Mouse (Mus musculus): ENCODE data around the gene Gm13285. TPM values are rescaled to one million over a fixed set of nuclear protein-coding genes. Genes with fewer than 3 reads are reported as not detected.
"Not testable (repeated sequence)": the region's sequence is repeated elsewhere in the genome, so short reads cannot be mapped to it uniquely, and the experiment has no call there.

Gene Gm13285
- polyA plus RNA-seq, 1 experiment from 2014 or later = 0.34 TPM

DNA sequence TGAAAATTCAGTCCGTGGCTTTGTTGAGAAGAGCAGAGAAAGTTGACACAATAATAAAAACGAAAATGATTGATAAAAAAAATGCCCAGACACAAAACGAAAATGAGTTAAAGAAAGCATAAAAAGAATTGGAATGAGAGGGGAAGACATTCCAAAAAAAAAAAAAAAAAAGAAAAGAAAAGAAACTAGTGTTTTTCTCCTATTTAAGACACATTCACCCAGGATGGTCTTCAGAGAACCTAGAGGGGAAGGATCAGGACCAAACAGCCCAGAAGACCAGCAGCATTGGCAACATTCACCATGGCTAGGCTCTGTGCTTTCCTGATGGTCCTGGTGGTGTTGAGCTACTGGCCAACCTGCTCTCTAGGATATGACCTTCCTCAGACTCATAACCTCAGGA lies 16.5 kb downstream of the Gm13285 start, which contains the start of gene Ifna7:
TSS of gene Ifna7 (plus strand) at position 301 of the 400 bp plus-strand sequence.
- H3K9me3 ChIP-seq = no peaks in the 10 kb centered on the region
- H3K36me3 ChIP-seq = no peaks in the 10 kb centered on the region
- no peak for DNase-seq (ENCODE audit: low spot score)
- H3K27me3 ChIP-seq (ENCODE audit: insufficient read depth, poor library complexity, severe bottlenecking) = no peaks in the 10 kb centered on the region
- H3K4me3 ChIP-seq = no peak within 1 kb of the TSS
- no peaks in the 10 kb centered on the region for H3K4me1 ChIP-seq
- whole genome bisulfite sequencing = 58% methylated on average over 3 of the region's 3 CpGs
- no peak within 1 kb of the TSS for H3K27ac ChIP-seq

DNA sequence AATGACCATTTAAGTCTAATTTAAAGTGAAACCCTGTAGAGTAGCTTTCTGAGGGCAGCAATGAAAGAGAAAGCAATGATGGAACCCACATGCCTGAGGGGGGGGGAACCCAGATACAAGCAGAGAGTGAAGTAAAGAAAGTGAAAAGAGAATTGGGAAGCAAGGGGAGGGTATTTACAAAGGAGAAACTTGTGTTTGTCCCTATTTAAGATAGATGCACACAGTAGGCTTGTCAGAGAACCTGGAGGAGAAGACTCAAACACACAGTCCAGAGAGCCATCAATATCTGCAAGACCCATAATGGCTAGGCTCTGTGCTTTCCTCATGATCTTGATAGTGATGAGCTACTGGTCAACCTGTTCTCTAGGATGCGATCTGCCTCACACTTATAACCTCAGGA lies 20.2 kb downstream of the Gm13285 start, which contains the start of gene Ifna11:
TSS of gene Ifna11 (plus strand) at position 301 of the 400 bp plus-strand sequence.
- no peak for DNase-seq (ENCODE audit: low spot score)
- H3K27ac ChIP-seq = no peak within 1 kb of the TSS
- no peaks in the 10 kb centered on the region for H3K4me1 ChIP-seq
- no peaks in the 10 kb centered on the region for H3K36me3 ChIP-seq
- no peaks in the 10 kb centered on the region for H3K9me3 ChIP-seq
- H3K27me3 ChIP-seq (ENCODE audit: insufficient read depth, poor library complexity, severe bottlenecking) = no peaks in the 10 kb centered on the region
- WGBS = 64% methylated on average over 1 of the region's 1 CpGs
- H3K4me3 ChIP-seq = no peak within 1 kb of the TSS

DNA sequence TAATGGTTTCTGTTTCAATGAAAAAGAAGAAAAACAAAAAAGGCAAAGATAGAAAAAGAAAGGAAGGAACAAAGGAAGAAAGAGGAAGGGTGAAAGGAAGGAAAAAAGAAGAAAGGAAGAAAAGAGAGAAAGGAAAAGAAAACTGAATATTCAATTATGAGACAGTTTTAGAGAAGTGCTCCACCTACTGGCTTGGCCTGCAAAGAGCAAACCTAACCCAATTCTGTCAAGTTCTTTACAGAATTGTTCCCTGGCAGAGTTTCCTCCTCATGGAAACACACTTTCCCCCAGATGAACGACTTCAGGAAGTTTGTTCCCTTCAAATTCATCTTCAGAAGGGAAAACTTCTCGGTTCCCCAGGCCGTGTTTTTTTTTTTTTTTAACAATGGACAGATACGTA lies 23.5 kb downstream of the Gm13285 start:
- Histone ChIP-seq H3K4me1 (no peaks in the 10 kb centered on the region), H3K4me3 (no peak overlapping the region), H3K27ac (no peak overlapping the region), H3K9me3 (no peaks in the 10 kb centered on the region), H3K27me3 (ENCODE audit: insufficient read depth, poor library complexity, severe bottlenecking) (no peaks in the 10 kb centered on the region), H3K36me3 (no peaks in the 10 kb centered on the region)
- no peak for DNase-seq (ENCODE audit: low spot score)
- WGBS = 26% methylated on average over 4 of the region's 4 CpGs

DNA sequence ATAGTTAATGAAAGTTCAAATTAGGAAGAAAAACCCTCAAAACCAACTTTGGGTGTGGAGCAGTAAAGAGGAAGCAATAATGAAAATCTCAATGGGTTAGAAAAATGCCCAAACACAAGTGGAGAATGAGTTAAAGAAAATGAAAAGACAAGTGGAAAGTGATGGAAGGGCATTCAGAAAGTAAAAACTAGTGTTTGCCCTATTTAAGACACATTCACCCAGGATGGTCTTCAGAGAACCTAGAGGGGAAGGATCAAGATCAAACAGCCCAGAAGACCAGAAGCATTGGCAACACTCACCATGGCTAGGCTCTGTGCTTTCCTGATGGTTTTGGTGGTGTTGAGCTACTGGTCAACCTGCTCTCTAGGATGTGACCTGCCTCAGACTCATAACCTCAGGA lies 27.7 kb downstream of the Gm13285 start, which contains the start of gene Ifna6:
TSS of gene Ifna6 (plus strand) at position 301 of the 400 bp plus-strand sequence.
- H3K27ac ChIP-seq; H3K4me1 ChIP-seq; DNase-seq (ENCODE audit: low spot score); H3K36me3 ChIP-seq; H3K27me3 ChIP-seq (ENCODE audit: insufficient read depth, poor library complexity, severe bottlenecking); H3K4me3 ChIP-seq; H3K9me3 ChIP-seq: not testable (repeated sequence)

DNA sequence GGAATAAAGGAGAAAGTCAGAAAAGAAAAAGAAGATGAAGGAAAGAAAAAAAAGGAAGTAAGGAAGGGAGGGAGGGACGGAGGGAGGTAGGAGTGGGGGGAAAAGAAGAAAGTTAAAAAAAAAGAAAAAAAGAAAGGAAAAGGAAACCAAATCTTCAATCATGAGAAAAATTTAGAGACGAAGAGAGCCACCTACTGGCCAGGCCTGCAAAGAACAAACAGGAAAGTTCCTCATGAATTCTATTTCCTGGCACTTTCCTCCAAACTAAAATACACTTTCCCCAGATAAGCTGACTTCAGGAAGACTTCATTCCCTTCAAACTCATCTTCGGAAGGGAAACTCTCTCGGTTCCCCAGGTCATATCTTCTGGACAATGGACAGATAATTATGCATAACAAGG lies 31.1 kb downstream of the Gm13285 start:
- Histone ChIP-seq H3K9me3 (no peaks in the 10 kb centered on the region), H3K27ac (no peak overlapping the region), H3K4me3 (no peak overlapping the region), H3K4me1 (no peaks in the 10 kb centered on the region), H3K27me3 (ENCODE audit: insufficient read depth, poor library complexity, severe bottlenecking) (no peaks in the 10 kb centered on the region), H3K36me3 (no peaks in the 10 kb centered on the region)
- no peak for DNase-seq (ENCODE audit: low spot score)
- 15% methylated on average over 4 of the region's 4 CpGs for WGBS

DNA sequence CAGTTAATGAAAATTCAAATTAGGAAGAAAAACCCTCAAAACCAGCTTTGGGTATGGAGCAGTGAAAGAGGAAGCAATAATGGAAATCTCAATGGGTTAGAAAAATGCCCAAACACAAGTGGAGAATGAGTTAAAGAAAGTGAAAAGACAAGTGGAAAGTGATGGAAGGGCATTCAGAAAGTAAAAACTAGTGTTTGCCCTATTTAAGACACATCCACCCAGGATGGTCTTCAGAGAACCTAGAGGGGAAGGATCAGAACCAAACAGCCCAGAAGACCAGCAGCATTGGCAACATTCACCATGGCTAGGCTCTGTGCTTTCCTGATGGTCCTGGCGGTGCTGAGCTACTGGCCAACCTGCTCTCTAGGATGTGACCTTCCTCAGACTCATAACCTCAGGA lies 35.8 kb downstream of the Gm13285 start, which contains the start of gene Ifna5:
TSS of gene Ifna5 (plus strand) at position 301 of the 400 bp plus-strand sequence.
- H3K36me3 ChIP-seq; DNase-seq (ENCODE audit: low spot score); H3K9me3 ChIP-seq; H3K27ac ChIP-seq; H3K27me3 ChIP-seq (ENCODE audit: insufficient read depth, poor library complexity, severe bottlenecking); H3K4me3 ChIP-seq; H3K4me1 ChIP-seq: not testable (repeated sequence)
- 81% methylated on average over 1 of the region's 1 CpGs for WGBS

- no peaks in the 10 kb centered on the region for H3K27me3 ChIP-seq (ENCODE audit: insufficient read depth, poor library complexity, severe bottlenecking)
- DNase-seq (ENCODE audit: low spot score) = no peak
- H3K36me3 ChIP-seq = no peaks in the 10 kb centered on the region
- H3K4me1 ChIP-seq = no peaks in the 10 kb centered on the region
- H3K9me3 ChIP-seq = no peaks in the 10 kb centered on the region
- H3K27ac ChIP-seq = no peak overlapping the region
- 42% methylated on average over 3 of the region's 3 CpGs for WGBS
- no peak overlapping the region for H3K4me3 ChIP-seq
Observed at GRCm38 (mm10) chr4:88838828-88839227, 39.4 kb downstream of the Gm13285 start.

DNA sequence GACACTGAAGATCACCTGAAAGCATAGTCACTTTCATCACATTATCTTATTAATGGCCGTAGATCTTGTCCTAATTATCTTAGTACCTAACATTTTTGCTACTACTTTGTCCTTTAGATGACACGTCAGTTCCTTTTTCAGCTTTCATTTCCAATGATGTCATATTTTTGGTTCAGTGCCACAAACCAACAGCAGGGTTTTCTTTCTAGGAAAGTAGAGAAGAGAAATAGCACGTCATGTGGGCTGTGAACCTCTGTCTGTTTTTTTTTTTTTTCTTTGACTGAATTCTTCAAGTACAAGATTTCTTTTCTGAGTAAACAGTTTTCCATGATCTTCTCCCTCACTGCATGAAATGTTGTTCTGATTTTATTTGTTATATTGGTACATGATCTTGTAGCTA lies 40.6 kb downstream of the Gm13285 start:
- no peak for DNase-seq (ENCODE audit: low spot score)
- Histone ChIP-seq H3K4me1 (no peaks in the 10 kb centered on the region), H3K36me3 (no peaks in the 10 kb centered on the region), H3K27me3 (ENCODE audit: insufficient read depth, poor library complexity, severe bottlenecking) (no peaks in the 10 kb centered on the region), H3K9me3 (no peaks in the 10 kb centered on the region), H3K27ac (no peak overlapping the region), H3K4me3 (no peak overlapping the region)
- 83% methylated on average over 3 of the region's 3 CpGs for WGBS

GRCm38 (mm10) chr4:88841438-88841911 lies 42.0 kb downstream of the Gm13285 start, which contains the start of gene Ifna4:
Gene Ifna4 (plus strand): TSS chr4:88841861.
- DNase-seq (ENCODE audit: low spot score) = no peak
- Histone ChIP-seq H3K4me3 (no peak within 1 kb of the TSS), H3K27ac (no peak within 1 kb of the TSS), H3K9me3 (no peaks in the 10 kb centered on the region), H3K36me3 (no peaks in the 10 kb centered on the region), H3K27me3 (ENCODE audit: insufficient read depth, poor library complexity, severe bottlenecking) (no peaks in the 10 kb centered on the region), H3K4me1 (no peaks in the 10 kb centered on the region)
- 41% methylated on average over 2 of the region's 2 CpGs for WGBS

GRCm38 (mm10) chr4:88845334-88845733 lies 45.9 kb downstream of the Gm13285 start:
- Histone ChIP-seq H3K27ac (no peak overlapping the region), H3K9me3 (no peaks in the 10 kb centered on the region), H3K4me1 (no peaks in the 10 kb centered on the region), H3K36me3 (no peaks in the 10 kb centered on the region), H3K4me3 (no peak overlapping the region), H3K27me3 (ENCODE audit: insufficient read depth, poor library complexity, severe bottlenecking) (no peaks in the 10 kb centered on the region)
- 41% methylated on average over 2 of the region's 2 CpGs for WGBS
- no peak for DNase-seq (ENCODE audit: low spot score)

- Histone ChIP-seq H3K4me3 (no peak within 1 kb of the TSS), H3K27me3 (ENCODE audit: insufficient read depth, poor library complexity, severe bottlenecking) (no peaks in the 10 kb centered on the region), H3K9me3 (no peaks in the 10 kb centered on the region), H3K36me3 (no peaks in the 10 kb centered on the region), H3K4me1 (no peaks in the 10 kb centered on the region), H3K27ac (no peak within 1 kb of the TSS)
- DNase-seq (ENCODE audit: low spot score) = no peak
- WGBS = 87% methylated on average over 1 of the region's 1 CpGs
Observed at GRCm38 (mm10) chr4:88849698-88850097, 50.2 kb downstream of the Gm13285 start, which contains the start of gene Ifna1. Gene Ifna1 (plus strand): TSS chr4:88850087.

Other genes with a start within 250 kb of the Gm13285 start
- not detected in 2 replicates for gene Ifna15, start 241.4 kb upstream of the Gm13285 start, polyA plus RNA-seq (2016; fragmentation: Nextera tagmentation; extraction: Ambion mirVana)
- gene Ifna14, start 227.9 kb upstream of the Gm13285 start, polyA plus RNA-seq (2016; fragmentation: Nextera tagmentation; extraction: Ambion mirVana) = not detected in 2 replicates
- not detected in 2 replicates for gene Ifna9, start 207.3 kb upstream of the Gm13285 start, polyA plus RNA-seq (2016; fragmentation: Nextera tagmentation; extraction: Ambion mirVana)
- gene Ifna12, start 196.3 kb upstream of the Gm13285 start, polyA plus RNA-seq (2016; fragmentation: Nextera tagmentation; extraction: Ambion mirVana) = not detected in 2 replicates
- gene C87499, start 165.3 kb upstream of the Gm13285 start, polyA plus RNA-seq (2016; fragmentation: Nextera tagmentation; extraction: Ambion mirVana) = not detected in 2 replicates
- not detected in 2 replicates for gene Ifna13, start 155.2 kb upstream of the Gm13285 start, polyA plus RNA-seq (2016; fragmentation: Nextera tagmentation; extraction: Ambion mirVana)
- gene Ifna16, start 122.7 kb upstream of the Gm13285 start, polyA plus RNA-seq (2016; fragmentation: Nextera tagmentation; extraction: Ambion mirVana) = not detected in 2 replicates
- not detected in 2 replicates for gene Ifna2, start 115.8 kb upstream of the Gm13285 start, polyA plus RNA-seq (2016; fragmentation: Nextera tagmentation; extraction: Ambion mirVana)
- not detected in 2 replicates for gene Ifnab, start 108.3 kb upstream of the Gm13285 start, polyA plus RNA-seq (2016; fragmentation: Nextera tagmentation; extraction: Ambion mirVana)
- gene Gm26566, start 77.9 kb upstream of the Gm13285 start, polyA plus RNA-seq (2016; fragmentation: Nextera tagmentation; extraction: Ambion mirVana) = 1.1 and 1.2 TPM in 2 replicates
- 83.9 and 88.7 TPM in 2 replicates for gene Klhl9, start 77.2 kb upstream of the Gm13285 start, polyA plus RNA-seq (2016; fragmentation: Nextera tagmentation; extraction: Ambion mirVana)
- 0.30 TPM in 1 of 2 replicates, not detected in the other for gene Gm13271, start 44.8 kb upstream of the Gm13285 start, polyA plus RNA-seq (2016; fragmentation: Nextera tagmentation; extraction: Ambion mirVana)
- gene Gm13283, start 39.5 kb upstream of the Gm13285 start, polyA plus RNA-seq (2016; fragmentation: Nextera tagmentation; extraction: Ambion mirVana) = 0.28 and 0.36 TPM in 2 replicates
- gene Gm13290, start 25.8 kb upstream of the Gm13285 start, polyA plus RNA-seq (2016; fragmentation: Nextera tagmentation; extraction: Ambion mirVana) = not detected in 2 replicates
- gene Gm13289, start 22.7 kb upstream of the Gm13285 start, polyA plus RNA-seq (2016; fragmentation: Nextera tagmentation; extraction: Ambion mirVana) = not detected in 2 replicates
- not detected in 2 replicates for gene Gm13272, start 19.8 kb upstream of the Gm13285 start, polyA plus RNA-seq (2016; fragmentation: Nextera tagmentation; extraction: Ambion mirVana)
- 0.21 TPM in 1 of 2 replicates, not detected in the other for gene Ifnz, start 17.5 kb upstream of the Gm13285 start, polyA plus RNA-seq (2016; fragmentation: Nextera tagmentation; extraction: Ambion mirVana)
- gene Gm13276, start 14.0 kb upstream of the Gm13285 start, polyA plus RNA-seq (2016; fragmentation: Nextera tagmentation; extraction: Ambion mirVana) = not detected in 2 replicates
- gene Gm13277, start 11.0 kb upstream of the Gm13285 start, polyA plus RNA-seq (2016; fragmentation: Nextera tagmentation; extraction: Ambion mirVana) = not detected in 2 replicates
- gene Gm13278, start 8.1 kb upstream of the Gm13285 start, polyA plus RNA-seq (2016; fragmentation: Nextera tagmentation; extraction: Ambion mirVana) = not detected in 2 replicates
- gene Gm13275, start 5.2 kb upstream of the Gm13285 start, polyA plus RNA-seq (2016; fragmentation: Nextera tagmentation; extraction: Ambion mirVana) = not detected in 2 replicates
- not detected in 2 replicates for gene Gm13279, start 2.3 kb upstream of the Gm13285 start, polyA plus RNA-seq (2016; fragmentation: Nextera tagmentation; extraction: Ambion mirVana)
- not detected in 2 replicates for gene Gm13287, start 3.6 kb downstream of the Gm13285 start, polyA plus RNA-seq (2016; fragmentation: Nextera tagmentation; extraction: Ambion mirVana)
- not detected in 2 replicates for gene Gm13288, start 5.9 kb downstream of the Gm13285 start, polyA plus RNA-seq (2016; fragmentation: Nextera tagmentation; extraction: Ambion mirVana)
- not detected in 2 replicates for gene Ifna7, start 16.6 kb downstream of the Gm13285 start, polyA plus RNA-seq (2016; fragmentation: Nextera tagmentation; extraction: Ambion mirVana)
- not detected in 2 replicates for gene Ifna11, start 20.3 kb downstream of the Gm13285 start, polyA plus RNA-seq (2016; fragmentation: Nextera tagmentation; extraction: Ambion mirVana)
- gene Ifna6, start 27.8 kb downstream of the Gm13285 start, polyA plus RNA-seq (2016; fragmentation: Nextera tagmentation; extraction: Ambion mirVana) = not detected in 2 replicates
- gene Ifna5, start 35.9 kb downstream of the Gm13285 start, polyA plus RNA-seq (2016; fragmentation: Nextera tagmentation; extraction: Ambion mirVana) = not detected in 2 replicates
- gene Ifna4, start 42.2 kb downstream of the Gm13285 start, polyA plus RNA-seq (2016; fragmentation: Nextera tagmentation; extraction: Ambion mirVana) = not detected in 2 replicates
- not detected in 2 replicates for gene Ifna1, start 50.4 kb downstream of the Gm13285 start, polyA plus RNA-seq (2016; fragmentation: Nextera tagmentation; extraction: Ambion mirVana)
- not detected in 2 replicates for gene Ifne, start 80.5 kb downstream of the Gm13285 start, polyA plus RNA-seq (2016; fragmentation: Nextera tagmentation; extraction: Ambion mirVana)

All from heart, embryonic 10.5 days (tissue).